Mouse (Mus musculus): Measurements from ENCODE around the gene Ppt2. TPM values are rescaled to one million over a fixed set of nuclear protein-coding genes. Genes with fewer than 3 reads are reported as not detected.

Gene Ppt2
- total RNA-seq, 2 experiments from 2014 or later = 30.3 to 32.7 TPM

DNA sequence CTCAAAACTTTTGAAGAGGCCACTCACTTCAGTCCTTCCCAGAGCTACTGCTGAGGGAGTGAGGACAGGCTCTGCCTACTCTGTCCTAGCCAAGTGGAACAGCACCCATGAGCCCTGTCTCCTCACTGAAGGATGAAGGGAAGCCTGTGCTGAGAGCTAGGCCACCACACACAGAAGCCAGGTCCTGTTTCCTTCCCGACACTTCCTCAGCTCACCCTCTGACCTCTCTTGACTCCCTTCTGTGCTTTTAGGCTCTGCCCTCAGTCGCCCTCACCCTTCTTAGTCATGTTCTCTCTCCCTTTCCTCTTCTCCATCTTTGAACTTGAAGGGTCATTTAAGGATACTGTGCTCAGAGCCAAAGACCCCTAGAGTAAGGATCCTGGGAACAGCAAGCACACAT lies 29.0 kb upstream of the Ppt2 start:
- no peak for DNase-seq
- intact Hi-C loops (cut with DNase I) = no loop called here

- intact Hi-C loops (cut with DNase I) = no loop called here
- no peak for DNase-seq
These were observed 28.4 kb upstream of the Ppt2 start for GRCm38 (mm10) chr17:34656666-34657065.

DNA sequence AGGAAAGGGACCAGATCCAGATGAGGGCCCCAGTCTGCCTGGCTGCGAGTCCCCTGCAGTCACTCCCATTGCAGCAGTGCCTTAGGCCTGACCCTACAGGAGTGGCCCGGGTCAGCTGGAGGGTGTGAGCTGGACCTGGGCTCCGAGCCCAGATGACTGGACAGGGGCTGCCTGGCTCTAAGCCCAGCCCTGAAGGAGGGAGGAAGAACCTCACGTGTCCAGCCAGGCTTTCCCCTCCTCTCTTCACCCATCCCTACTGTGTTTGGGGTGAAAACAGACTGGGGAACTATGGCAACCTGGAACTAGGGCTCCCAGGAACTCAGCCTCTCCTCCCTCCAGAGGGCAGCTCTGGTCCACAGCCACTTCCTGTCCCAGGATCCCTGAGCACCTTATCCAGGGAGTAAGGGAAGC lies 27.3 kb upstream of the Ppt2 start:
- intact Hi-C loops (cut with DNase I) = no loop called here
- DNase-seq = peak; percentile 63

DNA sequence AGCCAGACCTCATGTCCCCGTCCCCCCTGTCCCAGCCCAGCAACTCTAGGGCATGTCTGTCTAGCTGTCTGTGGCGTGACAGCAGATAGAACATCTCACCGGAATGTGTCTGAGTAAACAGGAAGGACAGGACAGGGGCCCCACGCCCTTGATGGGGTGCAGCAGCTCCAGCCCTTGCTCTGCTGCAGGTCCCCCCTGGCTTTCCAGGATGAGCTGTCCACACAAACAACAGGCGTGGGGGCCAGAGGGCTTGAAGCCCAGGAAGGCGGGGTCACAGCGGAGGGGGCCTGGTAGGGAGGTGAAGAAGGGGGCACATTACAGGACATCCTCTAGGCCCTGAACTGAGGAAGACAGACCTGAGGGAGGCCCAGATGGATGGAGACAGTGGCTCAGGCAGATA lies 26.9 kb upstream of the Ppt2 start:
- intact Hi-C loops (cut with DNase I) = no loop called here
- DNase-seq = no peak

DNA sequence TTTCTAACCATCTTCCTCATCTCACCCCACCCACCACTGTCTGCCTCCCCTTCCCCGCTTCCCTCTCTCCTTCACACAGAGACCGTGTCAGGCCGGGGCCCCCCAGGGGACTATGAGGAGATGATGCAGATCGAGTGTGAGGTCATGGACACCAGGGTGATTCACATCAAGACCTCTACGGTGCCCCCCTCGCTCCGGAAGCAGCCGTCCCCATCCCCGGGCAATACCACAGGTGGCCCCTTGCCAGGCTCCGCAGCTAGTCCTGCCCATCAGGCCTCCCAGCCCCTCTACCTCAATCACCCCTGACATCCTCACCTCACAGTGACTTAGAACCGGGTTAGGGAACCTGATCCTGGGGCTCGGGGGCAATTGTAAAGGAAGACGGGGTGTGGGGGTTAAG lies 26.1 kb upstream of the Ppt2 start:
- intact Hi-C loops (cut with DNase I) = loop anchor here (5.0 kb wide), 1 partner anchor 183 kb away; the partner anchor contains the start of genes Dxo and Stk19
- peak; percentile 27 for DNase-seq

GRCm38 (mm10) chr17:34653746-34654285 lies 25.5 kb upstream of the Ppt2 start:
- intact Hi-C loops (cut with DNase I) = loop anchor here (5.0 kb wide), 1 partner anchor 183 kb away; the partner anchor contains the start of genes Dxo and Stk19
- DNase-seq = peak; percentile 48

- intact Hi-C loops (cut with DNase I) = loop anchor here (5.0 kb wide), 1 partner anchor 184 kb away; the partner anchor contains the start of genes Dxo and Stk19
- no peak for DNase-seq
These were observed 24.7 kb upstream of the Ppt2 start for GRCm38 (mm10) chr17:34652985-34653384.

DNA sequence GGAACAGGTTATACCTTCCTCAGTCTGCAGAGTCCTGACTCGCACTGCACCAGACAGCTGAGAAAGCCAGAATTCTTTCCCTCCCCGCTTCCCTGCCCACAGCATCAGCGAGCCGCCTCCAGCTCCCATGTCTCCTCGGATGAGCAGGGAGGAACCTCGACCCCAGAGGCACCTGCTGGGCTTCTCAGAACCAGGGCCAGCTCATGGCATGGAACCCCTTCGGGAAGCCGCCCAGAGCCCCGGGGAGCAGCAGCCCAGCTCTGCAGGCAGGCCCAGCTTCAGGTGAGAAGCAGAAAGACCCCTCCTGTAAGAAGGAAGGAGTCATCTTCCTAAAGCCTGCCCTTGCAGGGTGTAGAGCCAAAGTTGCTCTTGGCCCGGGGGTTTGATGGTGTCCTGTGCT lies 24.2 kb upstream of the Ppt2 start:
- no peak for DNase-seq
- intact Hi-C loops (cut with DNase I) = loop anchor here (5.0 kb wide), 1 partner anchor 185 kb away; the partner anchor contains the start of genes Dxo and Stk19

DNA sequence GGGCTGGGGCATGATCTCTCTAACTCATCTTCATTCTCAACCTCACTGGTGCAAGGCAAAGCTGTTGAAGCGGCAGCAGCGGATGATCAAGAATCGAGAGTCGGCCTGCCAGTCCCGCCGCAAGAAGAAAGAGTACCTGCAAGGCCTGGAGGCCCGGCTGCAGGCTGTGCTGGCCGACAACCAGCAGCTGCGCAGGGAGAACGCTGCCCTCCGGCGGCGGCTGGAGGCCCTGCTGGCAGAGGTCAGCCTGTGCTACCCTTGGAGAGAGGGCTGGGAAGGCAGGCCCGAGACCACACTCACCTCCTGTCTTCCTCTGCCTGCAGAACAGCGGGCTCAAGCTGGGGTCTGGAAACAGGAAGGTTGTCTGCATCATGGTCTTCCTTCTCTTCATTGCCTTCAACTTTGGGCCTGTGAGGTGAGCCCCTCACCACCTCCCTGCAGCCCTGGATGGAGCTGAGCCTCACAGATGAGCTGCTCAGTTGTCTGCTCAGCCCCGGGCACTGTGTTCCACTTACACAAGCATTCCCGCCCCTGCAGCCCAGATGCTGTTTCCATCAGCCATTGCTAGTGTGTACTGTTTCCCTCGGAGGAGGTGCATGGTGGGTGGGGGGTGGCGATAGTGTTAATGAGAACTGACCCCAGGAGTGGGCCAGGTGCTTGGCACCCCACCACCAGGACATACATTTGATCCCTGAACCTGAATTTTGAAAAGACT lies 23.4 kb upstream of the Ppt2 start:
- no peak for DNase-seq
- intact Hi-C loops (cut with DNase I) = loop anchor here (5.0 kb wide), 1 partner anchor 186 kb away; the partner anchor contains the start of genes Dxo and Stk19

DNA sequence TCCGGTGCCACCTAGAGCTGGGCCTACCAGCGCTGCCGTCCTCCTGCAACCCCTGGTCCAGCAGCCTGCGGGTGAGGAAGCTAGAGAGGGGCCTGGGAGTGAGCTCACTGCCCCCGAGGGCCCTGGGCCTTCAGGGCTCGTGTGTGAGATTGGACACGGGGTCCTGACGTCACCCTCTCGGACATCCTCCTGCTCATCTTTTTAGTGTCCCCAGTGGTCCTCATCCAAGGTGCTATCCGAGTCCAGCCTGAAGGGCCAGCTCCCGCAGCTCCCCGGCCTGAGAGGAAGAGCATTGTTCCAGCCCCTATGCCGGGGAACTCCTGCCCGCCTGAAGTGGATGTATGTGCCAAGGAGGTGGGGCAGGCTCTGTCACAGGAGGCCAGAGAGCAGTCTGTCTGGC lies 22.5 kb upstream of the Ppt2 start:
- intact Hi-C loops (cut with DNase I) = loop anchor here (5.0 kb wide), 1 partner anchor 187 kb away; the partner anchor contains the start of genes Dxo and Stk19
- DNase-seq = no peak

GRCm38 (mm10) chr17:34649106-34649864 lies 21.0 kb upstream of the Ppt2 start:
- intact Hi-C loops (cut with DNase I) = no loop called here
- DNase-seq = no peak

DNA sequence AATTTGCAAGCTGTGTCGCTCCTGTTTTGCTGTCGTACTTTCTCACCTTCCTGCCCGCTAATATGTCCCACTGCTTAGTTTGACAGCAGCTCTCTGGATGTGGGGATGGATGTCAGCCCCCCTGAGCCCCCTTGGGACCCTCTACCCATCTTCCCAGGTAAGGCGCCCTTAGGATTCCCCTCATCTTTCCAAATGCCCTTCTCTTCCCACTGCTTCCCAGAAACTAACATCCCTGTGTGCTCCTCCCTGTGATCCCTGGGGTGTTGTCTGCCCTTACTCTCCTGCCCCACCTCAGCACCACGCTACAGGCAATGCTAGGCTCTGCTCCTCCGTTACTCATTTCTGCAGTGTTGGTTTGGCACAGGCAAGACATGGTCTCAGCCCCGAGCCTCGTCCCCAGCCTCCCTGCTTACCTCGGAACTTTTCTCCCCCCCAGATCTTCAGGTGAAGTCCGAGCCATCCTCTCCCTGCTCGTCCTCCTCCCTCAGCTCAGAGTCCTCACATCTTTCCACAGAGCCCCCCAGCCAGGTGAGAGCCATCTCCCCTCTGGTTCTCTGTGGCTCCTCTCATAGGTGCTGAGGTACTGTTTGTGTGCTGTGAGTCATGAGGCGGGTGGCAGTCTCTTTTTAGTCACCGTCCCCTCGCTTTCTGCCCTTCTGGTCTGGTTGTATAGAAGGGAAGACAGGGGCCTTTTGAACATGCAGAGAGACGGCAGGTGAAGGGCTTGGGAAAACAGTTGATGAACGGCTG lies 20.0 kb upstream of the Ppt2 start:
- intact Hi-C loops (cut with DNase I) = no loop called here
- no peak for DNase-seq

GRCm38 (mm10) chr17:34646906-34647787 lies 18.8 kb upstream of the Ppt2 start, which contains the start of gene Atf6b:
Gene Atf6b, plus strand, starts transcription at chr17:34647146.
- intact Hi-C loops (cut with DNase I) = no loop called here
- DNase-seq = peak; percentile 97

GRCm38 (mm10) chr17:34645831-34646511 lies 17.7 kb upstream of the Ppt2 start:
- intact Hi-C loops (cut with DNase I) = no loop called here
- no peak for DNase-seq

DNA sequence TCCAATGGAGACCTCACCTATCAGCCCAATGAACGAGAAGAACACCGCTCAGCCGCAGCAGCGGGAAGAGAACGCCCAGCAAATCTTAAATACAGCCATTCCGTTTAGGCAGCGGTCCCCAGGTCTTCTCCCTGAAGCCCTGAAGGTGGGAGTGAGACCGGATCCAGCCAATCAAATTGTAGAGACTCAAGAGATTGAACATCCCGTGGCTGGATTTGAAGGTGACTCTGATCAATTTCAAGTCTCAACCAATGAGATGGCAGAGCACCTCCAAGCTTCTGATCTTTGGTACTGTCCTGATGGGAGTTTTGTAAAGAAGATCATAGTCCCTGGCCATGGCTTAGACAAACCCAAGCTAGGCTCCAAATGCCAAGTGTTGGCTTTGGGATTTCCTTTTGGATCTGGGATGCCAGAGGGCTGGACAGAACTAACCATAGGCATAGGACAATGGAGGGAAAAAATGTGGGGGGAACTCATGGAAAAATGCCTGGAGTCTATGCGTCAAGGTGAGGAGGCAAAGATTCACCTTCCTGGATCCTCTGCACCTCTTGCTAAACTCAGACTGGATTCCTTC lies 17.0 kb upstream of the Ppt2 start:
- DNase-seq = no peak
- intact Hi-C loops (cut with DNase I) = no loop called here

DNA sequence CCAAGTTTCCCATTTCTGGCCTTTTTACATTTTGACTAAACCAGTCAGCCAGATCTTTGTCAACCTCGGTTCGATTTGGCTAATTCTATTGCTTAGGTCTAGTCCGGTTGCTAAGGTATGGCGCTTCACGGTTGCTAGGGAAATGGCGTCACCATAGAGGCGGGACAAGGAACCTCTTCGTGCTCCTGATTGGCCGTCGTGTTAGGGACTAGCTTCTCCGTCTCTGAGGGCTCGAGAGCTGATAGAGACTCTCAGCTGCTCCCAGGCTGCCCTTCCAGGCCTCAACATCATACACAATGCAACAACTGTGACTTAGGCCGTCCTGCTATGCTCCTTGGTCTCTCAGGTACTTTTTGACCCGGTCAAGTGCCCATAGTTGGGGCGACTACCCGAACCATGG lies 16.3 kb upstream of the Ppt2 start, which contains the start of gene Fkbpl:
Fkbpl (plus strand) TSS at position 157 of the 400 bp plus-strand sequence.
- intact Hi-C loops (cut with DNase I) = no loop called here
- DNase-seq = peak; percentile 93

- DNase-seq = no peak
- intact Hi-C loops (cut with DNase I) = no loop called here
These were observed 15.6 kb upstream of the Ppt2 start for GRCm38 (mm10) chr17:34643944-34644343.

DNA sequence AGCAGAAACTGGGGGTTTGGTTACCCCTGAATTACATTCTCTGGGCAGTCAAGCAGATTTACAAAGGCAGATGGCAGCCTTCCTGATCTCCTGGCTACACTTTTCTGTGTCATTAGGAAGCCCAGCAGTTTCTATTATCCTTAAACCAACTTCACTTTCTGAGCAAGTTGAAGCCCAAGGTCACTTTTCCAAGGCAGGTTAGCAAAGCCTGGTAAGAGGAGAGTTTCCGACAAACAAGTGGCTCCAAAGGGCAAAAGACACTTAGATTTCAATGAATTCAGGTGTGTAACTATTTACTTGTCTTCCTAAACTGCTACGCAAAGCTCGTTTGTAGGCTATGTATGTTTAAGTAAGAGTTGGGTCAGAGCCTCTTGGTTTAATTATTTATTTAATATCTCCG lies 15.1 kb upstream of the Ppt2 start:
- DNase-seq = no peak
- intact Hi-C loops (cut with DNase I) = no loop called here

- intact Hi-C loops (cut with DNase I) = no loop called here
- DNase-seq = no peak
These were observed 13.6 kb upstream of the Ppt2 start for GRCm38 (mm10) chr17:34641945-34642344.

Measured in left cerebral cortex, postnatal 4 days (tissue).